Mouse (Mus musculus) kidney, embryonic 16.5 days (tissue): ENCODE measurements around the gene Syt8. TPM values are rescaled to one million over a fixed set of nuclear protein-coding genes. Genes with fewer than 3 reads are reported as not detected.
A peak's percentile ranks its signal among the peaks of the same experiment; 100 is the strongest.
"Not testable (repeated sequence)": the region's sequence is repeated elsewhere in the genome, so short reads cannot be mapped to it uniquely, and the experiment has no call there.

Experiments
- ATAC-seq: fragments of 200-750 bp; cut with Nextera tagmentation; 2 replicates; pipeline ENCODE4 v1.8.0; 2017; ENCODE audit warnings: moderate TSS enrichment; ENCODE audit not compliant: low FRiP score, low TSS enrichment
- H3K27ac ChIP-seq: fragments of 300-500 bp; sonication (generic); 2 replicates; pipeline ENCODE4 v1.5.1; 2014; ENCODE audit warnings: low read length
- H3K27me3 ChIP-seq: fragments of 300-500 bp; sonication (generic); 2 replicates; pipeline ENCODE4 v1.6.1; 2014; ENCODE audit warnings: low read length, control low read depth, mixed read lengths; ENCODE audit not compliant: insufficient read depth
- H3K36me3 ChIP-seq: fragments of 300-500 bp; sonication (generic); 2 replicates; pipeline ENCODE4 v1.6.1; 2014; ENCODE audit warnings: low read length, control low read depth, mixed read lengths; ENCODE audit not compliant: insufficient read depth
- H3K4me1 ChIP-seq: fragments of 300-500 bp; sonication (generic); 2 replicates; pipeline ENCODE4 v1.6.1; 2014; ENCODE audit warnings: low read length, control low read depth, mixed read lengths; ENCODE audit not compliant: insufficient read depth
- H3K4me2 ChIP-seq: fragments of 300-500 bp; sonication (generic); replicated peaks from 2 replicates; pipeline ENCODE4 v1.6.1; 2014; ENCODE audit warnings: low read depth, low read length
- H3K4me3 ChIP-seq: fragments of 300-500 bp; sonication (generic); 2 replicates; pipeline ENCODE4 v1.5.1; 2014; ENCODE audit warnings: mild to moderate bottlenecking, low read length
- H3K9ac ChIP-seq: fragments of 300-500 bp; sonication (generic); replicated peaks from 2 replicates; pipeline ENCODE4 v1.6.1; 2014; ENCODE audit warnings: low read length
- H3K9me3 ChIP-seq: fragments of 300-500 bp; sonication (generic); 2 replicates; pipeline ENCODE4 v1.6.1; 2016; ENCODE audit warnings: low read length, control low read depth
- WGBS: fragments of 180-500 bp; shearing (Covaris S2); extraction: QIAGEN DNeasy Blood & Tissue Kit; methylation state at CpG from one replicate; pipeline ENCODE4 v1.1.7; 2014; 5-methylcytosine and 5-hydroxymethylcytosine counted together
- polyA plus RNA-seq: library from polyadenylated mRNA; unstranded; fragments of >200 nt; fragmentation: Nextera tagmentation; extraction: Ambion mirVana; gene quantifications from 2 replicates; pipeline ENCODE4 v1.2.1, GENCODE M21; 2015

The Syt8 gene
- polyA plus RNA-seq, 1 experiment from 2014 or later: 4.0 TPM

DNA sequence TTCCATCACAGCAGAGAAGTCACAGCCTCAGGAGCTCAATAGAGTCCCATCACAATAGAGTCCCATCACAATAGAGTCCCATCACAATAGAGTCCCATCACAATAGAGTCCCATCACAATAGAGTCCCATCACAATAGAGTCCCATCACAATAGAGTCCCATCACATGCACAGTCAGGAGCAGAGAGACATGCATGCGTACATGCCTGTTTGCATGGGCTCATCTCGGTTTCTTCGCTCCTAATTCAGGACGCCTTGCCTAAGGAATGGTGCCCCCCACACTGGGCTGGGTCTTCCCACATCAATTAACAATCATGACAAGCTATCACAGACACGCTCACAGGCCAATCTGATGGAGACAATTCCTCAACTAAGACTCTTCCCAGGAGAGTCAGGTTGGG, 29.5 kb upstream of the Syt8 start:
- ATAC-seq, H3K9me3 ChIP-seq: not testable (repeated sequence)

DNA sequence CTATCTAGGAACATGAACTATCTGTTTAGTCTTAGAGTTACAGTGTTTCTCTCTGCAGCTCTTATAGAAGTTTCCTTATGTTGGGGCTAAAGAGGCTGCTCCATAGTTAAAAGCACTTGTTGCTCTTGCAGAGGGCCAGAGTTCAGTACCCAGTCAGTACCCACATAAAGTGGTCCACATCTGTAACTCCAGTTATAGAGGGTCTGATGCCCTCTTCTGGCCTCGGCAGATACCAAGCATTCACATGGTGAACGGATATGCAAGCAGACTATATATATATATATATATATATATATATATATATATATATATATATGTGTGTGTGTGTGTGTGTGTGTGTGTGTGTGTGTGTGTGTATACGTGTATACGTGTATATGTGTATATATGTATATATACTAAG, 26.7 kb upstream of the Syt8 start:
- Histone ChIP-seq H3K9me3 (no peaks in the 10 kb centered on the region), H3K27ac (no peak overlapping the region), H3K4me1 (no peaks in the 10 kb centered on the region), H3K9ac (no peak overlapping the region), H3K4me3 (no peak overlapping the region), H3K4me2 (no peak overlapping the region), H3K27me3 (no peaks in the 10 kb centered on the region), H3K36me3 (no peaks in the 10 kb centered on the region)
- 73% methylated on average over 4 of the region's 4 CpGs for WGBS
- no peak for ATAC-seq

More for the DNA sequence above, 29.5 kb upstream of the Syt8 start:
- not testable (repeated sequence) for H3K4me2 ChIP-seq, H3K4me1 ChIP-seq, H3K9ac ChIP-seq, H3K27me3 ChIP-seq, H3K4me3 ChIP-seq, H3K36me3 ChIP-seq, H3K27ac ChIP-seq
- 93% methylated on average over 5 of the region's 5 CpGs for WGBS

DNA sequence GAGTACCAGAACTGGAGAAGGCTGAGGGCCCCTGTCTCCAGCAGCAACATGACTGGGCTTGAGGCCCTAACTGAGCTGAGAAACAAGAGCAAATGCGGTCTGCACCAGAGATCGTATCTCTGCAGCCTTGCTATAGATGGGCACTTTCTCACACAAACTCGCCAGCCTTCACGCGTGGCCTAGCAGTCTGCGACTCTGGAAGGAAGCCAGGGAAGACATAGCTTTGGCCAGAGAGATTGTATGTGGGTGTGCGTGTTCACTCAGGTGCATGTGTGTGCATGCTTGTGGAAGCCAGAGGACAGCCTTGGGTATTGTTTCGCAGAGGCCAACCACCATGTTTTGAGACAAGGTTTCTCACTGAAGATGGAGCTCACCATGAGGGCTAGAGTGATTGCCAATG, 26.0 kb upstream of the Syt8 start:
- Histone ChIP-seq H3K4me2 (no peak overlapping the region), H3K9ac (no peak overlapping the region), H3K36me3 (no peaks in the 10 kb centered on the region), H3K4me3 (no peak overlapping the region), H3K27me3 (no peaks in the 10 kb centered on the region), H3K4me1 (no peaks in the 10 kb centered on the region), H3K9me3 (no peaks in the 10 kb centered on the region), H3K27ac (no peak overlapping the region)
- 86% methylated on average over 8 of the region's 8 CpGs for WGBS
- no peak for ATAC-seq

DNA sequence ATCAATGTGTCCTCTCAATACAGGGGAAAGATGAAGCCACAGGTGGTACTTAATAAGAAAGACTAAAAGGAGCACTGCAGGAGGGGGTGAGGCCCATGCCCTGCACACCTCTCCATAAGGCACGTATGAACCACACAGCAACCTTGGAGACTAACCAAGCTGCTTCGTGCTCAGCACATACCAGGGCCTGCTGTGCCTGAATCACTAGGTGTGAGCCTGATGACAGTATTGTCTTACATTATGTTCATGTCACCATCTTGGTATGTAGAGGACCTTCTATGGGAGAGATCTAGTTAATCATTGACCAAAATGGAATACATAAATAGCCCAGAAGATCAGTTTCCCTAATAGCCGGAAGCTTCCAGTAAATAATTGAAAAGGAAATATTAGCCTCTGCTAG, 25.0 kb upstream of the Syt8 start:
- no peaks in the 10 kb centered on the region for H3K36me3 ChIP-seq

DNA sequence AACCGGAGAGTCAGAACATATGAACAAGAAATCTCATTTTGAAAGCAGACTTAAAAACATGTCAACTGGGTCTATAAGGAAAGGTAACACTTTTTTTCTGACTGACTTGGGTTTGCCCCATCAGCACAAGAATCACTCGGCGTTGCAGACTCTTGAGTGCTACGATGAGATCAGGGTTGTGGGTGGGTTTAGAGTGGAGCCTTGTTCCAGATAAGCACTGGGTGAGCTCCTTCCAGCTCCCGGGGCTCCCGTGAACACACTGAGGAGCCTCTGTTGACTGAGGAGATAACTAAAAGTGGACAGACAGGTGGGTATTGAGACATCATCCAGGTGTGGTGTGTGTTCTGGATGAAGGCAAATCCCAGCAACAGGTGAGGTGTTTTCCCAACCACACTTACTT, 21.4 kb upstream of the Syt8 start:
- Histone ChIP-seq H3K4me3 (no peak overlapping the region), H3K9ac (no peak overlapping the region), H3K27me3 (no peaks in the 10 kb centered on the region), H3K4me1 (no peaks in the 10 kb centered on the region), H3K36me3 (no peaks in the 10 kb centered on the region), H3K4me2 (no peak overlapping the region), H3K9me3 (no peaks in the 10 kb centered on the region), H3K27ac (no peak overlapping the region)
- no peak for ATAC-seq
- 94% methylated on average over 6 of the region's 6 CpGs for WGBS

More for the DNA sequence above, 25.0 kb upstream of the Syt8 start:
- Histone ChIP-seq H3K27me3 (no peaks in the 10 kb centered on the region), H3K4me1 (no peaks in the 10 kb centered on the region), H3K27ac (no peak overlapping the region), H3K9ac (no peak overlapping the region), H3K4me3 (no peak overlapping the region), H3K9me3 (no peaks in the 10 kb centered on the region), H3K4me2 (no peak overlapping the region)
- WGBS: 76% methylated on average over 3 of the region's 3 CpGs
- ATAC-seq: no peak

DNA sequence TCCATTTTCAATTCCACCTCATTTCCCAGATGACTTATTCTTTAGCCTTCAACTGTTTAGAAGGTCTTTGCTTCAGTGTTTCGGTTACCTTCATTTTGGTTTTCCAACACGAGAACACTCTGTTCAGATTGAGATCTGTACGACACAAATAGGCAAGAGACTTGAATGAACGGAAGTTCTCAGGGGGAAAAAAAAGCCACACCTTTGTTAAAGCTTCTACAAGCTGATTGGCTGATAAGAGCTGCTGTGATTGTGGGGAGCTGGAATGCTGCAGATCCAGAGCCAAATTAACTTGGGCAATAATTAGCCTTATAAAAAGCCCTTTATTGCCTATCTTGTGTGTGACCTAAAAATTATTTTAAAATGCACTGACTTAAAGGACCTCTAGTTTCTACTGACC, 19.3 kb upstream of the Syt8 start:
- peak overlapping the region; percentile 54; the same call in 1 of the 2 replicates for H3K27ac ChIP-seq
- H3K36me3 ChIP-seq: no peaks in the 10 kb centered on the region
- H3K9me3 ChIP-seq: no peaks in the 10 kb centered on the region
- H3K4me1 ChIP-seq: no peaks in the 10 kb centered on the region
- no peak overlapping the region for H3K9ac ChIP-seq
- H3K27me3 ChIP-seq: no peaks in the 10 kb centered on the region
- 50% methylated on average over 4 of the region's 4 CpGs for WGBS
- no peak for ATAC-seq
- H3K4me3 ChIP-seq: no peak overlapping the region
- no peak overlapping the region for H3K4me2 ChIP-seq

DNA sequence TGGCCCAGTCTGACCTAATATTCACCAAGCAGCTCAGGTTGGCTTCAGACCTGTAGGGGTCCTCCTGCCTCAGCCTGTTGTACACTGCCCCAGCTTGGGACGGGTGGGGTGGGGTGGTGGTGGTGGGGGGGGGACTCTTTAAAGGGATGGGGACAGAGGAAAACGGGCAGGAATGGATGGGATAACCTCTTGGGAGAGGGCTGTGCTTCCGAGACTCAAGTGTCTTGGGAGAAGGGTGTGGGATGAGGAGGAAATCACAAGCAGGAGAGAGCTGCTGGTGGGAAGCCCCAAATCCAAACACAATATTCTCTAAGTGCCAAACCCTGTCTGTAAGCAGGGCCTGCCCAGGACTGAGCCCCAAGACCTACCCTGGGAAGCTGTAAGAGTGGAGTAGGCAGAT, 18.4 kb upstream of the Syt8 start:
- H3K27me3 ChIP-seq: no peaks in the 10 kb centered on the region
- no peaks in the 10 kb centered on the region for H3K4me1 ChIP-seq
- ATAC-seq: no peak
- 0 out of 2 replicates have a peak overlapping the region, but pooled peaks have one; percentile 51 for H3K27ac ChIP-seq
- no peaks in the 10 kb centered on the region for H3K36me3 ChIP-seq
- no peak overlapping the region for H3K9ac ChIP-seq
- no peak overlapping the region for H3K4me2 ChIP-seq
- no peaks in the 10 kb centered on the region for H3K9me3 ChIP-seq
- 67% methylated on average over 3 of the region's 3 CpGs for WGBS
- H3K4me3 ChIP-seq: no peak overlapping the region

DNA sequence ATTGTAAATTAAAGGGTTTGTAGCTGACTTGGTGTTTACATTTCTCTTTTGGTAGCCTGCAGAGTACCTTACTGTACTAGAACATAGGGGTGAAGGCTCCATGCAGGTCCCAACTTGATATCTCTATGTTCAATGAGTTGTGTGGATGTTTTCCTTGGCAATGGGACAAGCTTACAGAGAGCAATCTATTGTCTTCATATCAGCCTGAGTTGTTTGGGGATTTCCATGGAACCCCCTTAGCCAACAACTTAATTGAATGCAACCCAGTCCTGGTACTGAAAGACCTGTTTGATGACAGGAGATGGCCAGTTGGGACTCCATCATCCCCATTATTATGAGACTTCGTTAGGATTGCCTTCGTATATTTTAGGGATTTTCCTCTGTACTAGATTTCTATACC, 16.6 kb upstream of the Syt8 start:
- Histone ChIP-seq H3K27me3 (no peaks in the 10 kb centered on the region), H3K9ac (no peak overlapping the region), H3K9me3 (no peaks in the 10 kb centered on the region), H3K4me1 (no peaks in the 10 kb centered on the region), H3K4me3 (no peak overlapping the region), H3K4me2 (no peak overlapping the region), H3K27ac (no peak overlapping the region), H3K36me3 (no peaks in the 10 kb centered on the region)
- ATAC-seq: no peak
- WGBS: 97% methylated on average over 2 of the region's 2 CpGs

DNA sequence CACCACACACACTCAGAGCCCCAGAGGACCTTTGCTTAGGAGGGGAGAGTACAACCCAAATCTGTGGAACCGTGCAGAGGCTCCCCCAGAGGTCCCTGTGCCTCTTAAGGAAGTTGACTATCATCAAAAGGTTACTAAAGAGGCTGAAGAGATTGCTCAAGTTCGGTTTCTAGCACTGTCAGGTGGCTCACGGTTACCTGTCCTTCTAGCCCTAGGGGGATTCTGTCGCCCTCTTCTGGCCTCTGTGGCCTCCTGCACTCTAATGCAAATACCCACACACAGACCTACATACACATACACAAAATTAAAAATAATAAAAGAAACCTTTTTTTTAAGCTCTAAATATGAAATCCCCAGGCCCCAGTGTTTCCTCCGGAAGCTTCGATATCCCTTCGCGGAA, 16.0 kb upstream of the Syt8 start:
- H3K4me1 ChIP-seq: no peaks in the 10 kb centered on the region
- H3K4me2 ChIP-seq: no peak overlapping the region
- 88% methylated on average over 8 of the region's 8 CpGs for WGBS
- ATAC-seq: no peak
- no peaks in the 10 kb centered on the region for H3K36me3 ChIP-seq
- H3K9ac ChIP-seq: no peak overlapping the region
- no peak overlapping the region for H3K4me3 ChIP-seq
- no peaks in the 10 kb centered on the region for H3K27me3 ChIP-seq
- H3K9me3 ChIP-seq: no peaks in the 10 kb centered on the region
- no peak overlapping the region for H3K27ac ChIP-seq

DNA sequence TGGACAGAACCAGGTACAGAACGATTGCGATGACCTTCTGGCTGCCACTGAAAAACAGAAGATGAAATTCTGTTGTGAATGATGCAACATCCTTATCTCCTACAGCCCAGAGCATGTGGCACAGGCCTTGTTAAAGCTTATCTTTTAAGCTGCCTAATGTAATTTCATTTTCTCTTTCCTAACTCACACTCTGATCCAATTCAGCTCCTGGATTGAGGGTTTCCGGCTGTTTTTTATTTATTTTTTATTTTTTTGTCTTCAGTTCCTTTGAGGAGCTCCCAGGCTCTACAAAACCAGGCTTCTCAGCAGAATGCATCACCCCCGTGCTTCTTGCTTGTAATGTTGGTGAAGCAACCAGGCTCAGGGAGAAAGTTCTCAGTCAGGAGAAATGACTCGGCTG, 14.8 kb upstream of the Syt8 start:
- 79% methylated on average over 5 of the region's 5 CpGs for WGBS
- H3K9ac ChIP-seq: no peak overlapping the region
- ATAC-seq: no peak
- H3K9me3 ChIP-seq: no peaks in the 10 kb centered on the region
- H3K4me2 ChIP-seq: no peak overlapping the region
- no peaks in the 10 kb centered on the region for H3K4me1 ChIP-seq
- no peak overlapping the region for H3K4me3 ChIP-seq
- no peaks in the 10 kb centered on the region for H3K36me3 ChIP-seq
- no peaks in the 10 kb centered on the region for H3K27me3 ChIP-seq
- no peak overlapping the region for H3K27ac ChIP-seq

DNA sequence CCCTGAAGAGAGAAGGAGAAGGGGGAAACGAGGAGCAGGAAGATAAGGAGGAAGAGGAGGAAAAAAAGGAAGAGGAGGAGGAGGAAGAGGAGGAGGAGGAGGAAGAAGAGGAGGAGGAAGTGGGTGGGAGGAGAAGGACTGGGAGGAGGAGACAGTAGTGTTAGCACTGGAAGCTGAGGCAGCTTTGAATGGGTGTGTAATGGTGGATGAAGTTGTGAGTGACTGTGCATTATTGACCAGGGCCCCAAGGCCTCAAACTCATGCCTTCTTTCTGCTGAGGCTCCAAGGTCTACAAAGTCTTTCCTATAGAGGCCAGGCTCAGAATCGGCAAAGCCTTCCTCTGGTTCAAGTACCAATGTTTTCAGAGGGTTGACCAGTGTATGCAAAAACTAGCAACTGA, 12.8 kb upstream of the Syt8 start:
- 73% methylated on average over 2 of the region's 2 CpGs for WGBS
- Histone ChIP-seq H3K4me1 (peaks cover 14% of the 10 kb centered on the region), H3K36me3 (no peaks in the 10 kb centered on the region), H3K9ac (no peak overlapping the region), H3K4me3 (no peak overlapping the region), H3K4me2 (no peak overlapping the region), H3K27ac (no peak overlapping the region), H3K9me3 (no peaks in the 10 kb centered on the region), H3K27me3 (no peaks in the 10 kb centered on the region)
- no peak for ATAC-seq
